Mouse (Mus musculus): Measurements from ENCODE around the gene Tenm4.
"Not testable (repeated sequence)": the region's sequence is repeated elsewhere in the genome, so short reads cannot be mapped to it uniquely, and the experiment has no call there.

Gene Tenm4

GRCm38 (mm10) chr7:96575202-96575650, 404.2 kb downstream of the Tenm4 start:
- DNase-seq (ENCODE audit: low spot score) = peak; percentile 89

DNA sequence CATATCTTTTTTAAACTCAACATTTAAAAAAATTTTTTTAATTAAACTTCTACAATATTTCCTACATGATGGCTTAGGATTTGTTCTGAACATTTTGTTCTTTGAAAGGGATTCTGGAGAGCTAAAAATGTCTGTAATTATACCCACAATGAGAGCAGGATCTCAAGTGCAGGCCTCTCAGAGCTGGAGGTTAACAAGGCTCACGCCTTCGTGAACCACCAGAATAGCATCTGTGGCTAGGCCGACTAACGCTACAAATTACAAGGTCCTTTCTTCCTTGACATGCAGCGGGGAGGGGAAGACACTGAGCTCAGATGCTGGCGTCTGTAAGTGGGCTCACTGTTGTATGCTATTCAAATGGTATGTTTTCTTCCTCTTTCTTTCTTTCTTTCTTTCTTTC, 411.7 kb downstream of the Tenm4 start:
- no peak for DNase-seq (ENCODE audit: low spot score)

GRCm38 (mm10) chr7:96587403-96587802, 416.4 kb downstream of the Tenm4 start:
- no peak for DNase-seq (ENCODE audit: low spot score)

DNA sequence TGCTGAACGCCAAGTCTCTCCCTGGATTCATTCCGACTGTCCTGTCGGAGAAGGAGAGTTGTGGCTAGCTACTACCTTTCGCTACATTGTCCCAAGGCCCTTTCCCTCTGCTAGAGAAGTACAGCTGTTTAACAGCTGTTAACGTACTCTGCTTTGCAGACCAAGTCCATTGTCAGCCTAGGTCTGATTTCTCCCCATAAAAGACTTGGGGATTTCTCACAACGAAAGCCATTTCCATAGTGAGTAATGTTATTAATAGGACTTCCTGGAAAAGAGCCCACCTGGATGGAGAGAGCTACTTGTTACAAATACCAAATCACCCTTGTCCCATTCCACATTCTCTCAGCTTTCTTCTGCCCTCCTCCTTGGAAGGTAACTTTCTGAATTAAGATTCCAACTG, 417.5 kb downstream of the Tenm4 start:
- DNase-seq (ENCODE audit: low spot score) = no peak

DNA sequence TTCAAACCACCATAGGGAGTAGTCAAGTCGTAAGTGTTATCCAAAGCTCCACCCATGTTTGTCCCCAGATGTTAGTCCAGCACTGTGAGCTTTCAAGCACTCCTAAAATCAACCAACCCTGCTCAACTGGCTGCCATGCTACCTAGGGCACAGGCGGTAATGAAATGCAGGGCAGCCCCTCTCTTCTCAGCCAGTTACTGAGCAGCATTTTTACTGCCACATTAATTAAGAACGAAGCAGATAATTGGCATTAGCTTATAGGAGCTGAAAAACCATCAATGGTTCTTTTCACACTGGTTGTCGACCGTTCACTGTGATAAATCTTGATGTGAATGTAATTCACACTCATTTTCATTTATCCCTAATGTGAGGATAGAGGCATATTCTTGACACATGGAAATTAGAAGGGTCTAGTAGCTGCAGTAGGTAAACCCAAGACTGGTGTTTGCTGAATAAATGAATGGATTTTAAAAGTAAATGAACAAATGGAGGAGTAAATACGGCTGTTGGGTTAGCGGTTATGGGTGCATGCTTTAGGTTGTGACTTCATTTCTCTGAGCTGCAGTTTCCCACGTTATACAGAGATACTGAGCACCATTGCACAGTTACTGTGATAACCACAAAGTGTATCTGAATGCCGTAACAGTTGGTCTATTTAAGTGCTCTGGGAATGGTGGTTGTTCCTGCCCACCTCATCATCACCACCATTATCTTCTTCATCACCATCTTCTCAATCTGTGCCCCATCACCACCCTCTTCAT, 424.7 kb downstream of the Tenm4 start:
- DNase-seq (ENCODE audit: low spot score) = no peak

- no peak for DNase-seq (ENCODE audit: low spot score)
Measured at GRCm38 (mm10) chr7:96596402-96597195, 425.6 kb downstream of the Tenm4 start.

DNA sequence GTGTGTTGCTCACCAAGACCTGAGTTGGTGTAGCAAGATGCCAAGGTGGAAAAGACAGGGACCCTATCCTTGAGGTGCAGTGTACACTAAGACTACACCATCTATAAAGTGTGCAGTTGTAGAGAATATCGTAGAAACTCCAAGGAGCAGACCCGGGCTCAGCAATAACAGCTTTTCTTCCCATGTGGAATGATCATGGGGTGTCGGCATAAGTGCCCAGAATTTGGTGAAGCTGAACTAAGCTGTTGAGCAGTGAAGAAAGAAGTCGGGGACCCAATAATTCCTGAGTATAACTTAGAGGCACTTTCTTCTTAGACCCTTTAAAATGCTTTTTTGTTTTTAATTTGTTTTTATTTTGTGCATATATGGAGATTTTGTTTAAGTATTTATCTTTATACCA, 426.8 kb downstream of the Tenm4 start:
- no peak for DNase-seq (ENCODE audit: low spot score)

- no peak for DNase-seq (ENCODE audit: low spot score)
Measured at GRCm38 (mm10) chr7:96599081-96599480, 428.0 kb downstream of the Tenm4 start.

GRCm38 (mm10) chr7:96600381-96600941, 429.4 kb downstream of the Tenm4 start:
- DNase-seq (ENCODE audit: low spot score) = no peak

DNA sequence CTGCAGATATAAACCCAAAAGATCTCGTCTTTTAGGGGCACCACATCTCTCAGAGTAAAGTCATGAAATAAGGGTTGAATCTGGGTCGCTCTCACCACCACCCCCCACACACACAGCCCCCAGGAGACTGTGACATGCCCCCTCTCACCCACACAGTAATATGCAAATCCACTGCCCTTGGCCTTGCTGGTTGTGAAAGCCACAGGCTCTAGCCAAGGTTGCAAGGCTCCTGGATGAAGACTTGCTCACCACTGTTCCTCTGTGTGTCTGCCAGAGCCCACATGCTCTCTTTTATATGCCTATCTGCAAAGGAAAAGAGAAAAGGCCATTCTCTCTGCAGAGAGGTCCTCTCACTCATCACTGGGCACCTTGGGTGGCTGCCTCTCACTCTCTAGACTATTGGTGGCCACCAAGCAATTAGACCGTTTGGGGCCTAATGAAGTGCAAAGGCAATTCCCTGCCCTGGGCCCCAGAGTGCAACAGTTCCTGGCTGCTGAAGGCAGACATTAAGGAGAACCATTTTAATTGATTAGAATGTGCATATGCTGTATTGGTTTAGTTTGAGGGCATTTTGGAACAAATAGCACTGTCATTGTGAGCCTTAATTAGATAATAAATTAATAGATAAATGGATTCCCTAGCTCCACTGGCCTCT, 433.2 kb downstream of the Tenm4 start:
- no peak for DNase-seq (ENCODE audit: low spot score)

DNA sequence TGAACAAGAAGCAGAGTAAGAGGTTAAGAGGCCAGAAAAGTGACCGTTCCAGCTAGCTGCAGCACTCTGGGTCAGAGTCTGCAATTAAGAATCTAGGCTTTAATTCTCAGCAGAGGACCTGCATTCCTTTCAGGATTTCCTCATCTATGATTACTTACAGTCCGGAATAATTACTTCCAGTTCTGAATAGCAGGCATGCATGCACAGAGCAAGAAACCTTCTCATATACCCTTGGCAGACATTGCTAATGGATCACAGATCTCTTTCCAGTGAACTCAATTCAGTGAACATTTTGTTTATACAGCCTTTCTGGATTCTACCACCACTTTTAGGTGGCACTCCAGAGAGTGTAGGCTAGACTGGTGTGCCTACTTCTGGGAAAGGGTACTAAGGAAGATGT, 434.3 kb downstream of the Tenm4 start:
- DNase-seq (ENCODE audit: low spot score) = no peak

DNA sequence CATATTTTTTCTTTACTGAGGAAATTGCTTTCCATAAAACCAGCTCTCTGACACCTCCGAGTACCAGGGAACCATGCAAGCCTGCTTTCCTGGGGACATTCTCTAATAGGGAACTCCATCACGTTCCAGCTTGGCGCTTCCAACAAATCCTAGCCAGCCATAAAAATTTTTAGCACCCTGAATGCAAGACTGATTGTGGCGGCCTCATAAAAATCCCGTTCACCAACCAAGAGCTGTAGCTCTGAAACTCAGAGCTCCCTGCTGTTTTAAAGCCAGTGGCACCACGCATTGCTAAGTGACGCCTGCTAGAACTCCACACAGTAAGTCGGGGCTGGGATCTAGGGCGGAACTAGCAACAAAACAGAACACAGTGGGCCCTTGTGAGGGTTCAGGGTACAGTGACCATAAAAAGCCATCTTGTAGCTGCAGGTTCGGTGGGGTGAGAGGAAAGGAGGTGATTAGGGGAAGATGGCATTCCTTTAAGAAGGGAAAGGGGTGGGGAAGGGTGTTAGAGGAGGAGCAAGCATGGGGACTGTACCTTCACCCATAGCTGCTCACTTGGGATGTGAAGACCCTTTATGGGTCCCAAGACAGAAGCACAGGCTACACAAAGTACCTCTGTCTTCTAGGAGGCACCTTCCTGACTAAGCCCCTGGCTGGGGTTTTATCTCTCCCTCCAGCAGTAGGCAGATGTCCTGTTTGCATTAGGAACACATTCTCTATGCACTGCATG, 439.0 kb downstream of the Tenm4 start:
- no peak for DNase-seq (ENCODE audit: low spot score)

GRCm38 (mm10) chr7:96617371-96617770, 446.3 kb downstream of the Tenm4 start:
- no peak for DNase-seq (ENCODE audit: low spot score)

DNA sequence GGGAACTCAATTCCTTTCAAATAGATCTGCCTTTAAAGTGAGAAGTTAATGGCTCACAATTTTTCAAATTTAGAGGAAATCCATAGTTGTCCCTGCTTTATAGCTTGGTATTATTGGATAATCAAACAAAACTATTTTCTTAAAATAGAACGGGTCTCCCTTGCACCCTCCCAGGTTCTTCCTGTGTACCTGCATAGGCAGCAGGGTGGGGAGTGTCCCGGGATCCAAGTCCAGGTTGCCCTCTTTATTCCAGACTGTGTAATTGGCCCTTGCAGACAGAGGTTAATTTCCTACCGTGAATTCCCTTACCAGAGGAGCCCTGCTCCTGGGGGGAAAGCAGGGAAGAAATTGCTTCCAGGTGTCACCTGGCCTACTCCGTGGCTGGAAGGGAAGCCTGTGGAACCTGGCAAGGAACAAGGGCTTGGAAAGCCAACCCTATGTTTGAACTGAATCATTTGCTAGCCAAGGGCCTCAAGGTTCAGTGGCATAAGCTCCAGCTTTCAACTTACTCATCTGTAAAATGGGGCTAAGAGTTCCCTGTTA, 449.0 kb downstream of the Tenm4 start:
- DNase-seq (ENCODE audit: low spot score) = no peak

DNA sequence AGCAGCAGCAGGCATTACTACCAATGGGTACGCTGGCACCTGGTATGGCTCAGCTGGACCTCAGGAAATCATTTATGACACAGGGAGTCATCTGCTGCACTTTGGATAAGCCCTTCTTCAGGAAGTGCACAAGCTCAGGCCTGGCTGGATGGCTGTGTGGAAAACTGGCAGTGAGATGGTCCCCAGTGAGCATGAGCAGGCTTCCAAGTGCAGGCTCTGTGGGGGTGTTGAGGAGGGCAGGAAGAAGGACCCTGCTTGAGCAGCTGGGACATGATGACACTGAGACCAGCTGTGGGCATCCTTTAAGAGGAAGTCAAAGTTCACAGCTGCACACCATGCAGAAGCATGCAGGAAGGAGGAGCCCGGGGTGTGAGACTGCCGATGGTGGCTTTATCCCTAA, 455.3 kb downstream of the Tenm4 start:
- DNase-seq (ENCODE audit: low spot score) = no peak

GRCm38 (mm10) chr7:96630551-96630950, 459.5 kb downstream of the Tenm4 start:
- not testable (repeated sequence) for DNase-seq (ENCODE audit: low spot score)

DNA sequence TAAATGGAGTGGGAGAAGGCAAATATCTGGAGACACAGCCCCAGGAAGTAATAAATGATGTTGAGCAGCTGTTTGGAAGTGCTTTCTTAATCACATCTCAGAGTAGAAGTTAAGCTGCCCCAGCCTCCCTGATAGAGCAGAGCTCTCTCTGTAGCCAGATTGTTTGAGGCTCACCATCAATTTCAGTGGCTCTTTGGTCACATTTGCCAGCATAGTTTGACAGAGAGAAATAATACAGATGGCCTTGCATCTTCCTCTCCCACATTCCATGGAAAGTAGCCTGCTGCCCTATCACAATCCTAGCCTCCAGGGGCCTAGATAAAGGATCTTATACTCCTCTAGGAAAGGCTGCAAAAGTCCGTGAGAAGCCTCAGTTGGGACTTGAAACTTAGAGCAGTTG, 462.0 kb downstream of the Tenm4 start:
- DNase-seq (ENCODE audit: low spot score) = no peak

DNA sequence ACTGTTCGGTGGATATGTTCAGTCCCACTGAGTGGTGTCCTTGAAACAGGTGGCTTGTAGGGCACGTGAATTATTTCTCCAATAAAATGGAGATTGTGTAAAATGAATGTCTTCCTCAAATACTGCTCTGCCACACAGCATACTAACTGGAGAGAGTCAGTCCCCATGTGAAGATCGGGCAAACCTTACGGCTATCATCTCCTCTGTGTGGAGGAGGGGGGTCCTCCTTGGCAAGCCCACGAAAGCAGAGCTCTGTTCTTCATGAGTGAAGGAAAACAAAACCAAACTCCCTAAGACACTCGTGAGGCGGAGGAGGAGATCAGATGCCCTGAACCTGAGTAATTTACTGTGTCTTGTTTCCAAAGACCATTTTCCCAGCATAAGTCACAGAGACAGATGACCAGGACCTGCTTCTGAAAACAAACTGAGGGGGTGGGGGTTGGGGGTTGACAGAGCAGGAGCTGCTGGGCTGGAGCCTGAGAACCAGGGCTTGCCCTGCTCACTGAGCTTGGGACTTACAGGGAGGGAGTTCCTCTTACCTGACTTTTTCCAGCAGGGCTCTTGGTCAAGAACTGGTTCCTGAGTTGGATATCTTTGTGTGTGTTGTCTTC, 464.9 kb downstream of the Tenm4 start:
- DNase-seq (ENCODE audit: low spot score) = no peak

DNA sequence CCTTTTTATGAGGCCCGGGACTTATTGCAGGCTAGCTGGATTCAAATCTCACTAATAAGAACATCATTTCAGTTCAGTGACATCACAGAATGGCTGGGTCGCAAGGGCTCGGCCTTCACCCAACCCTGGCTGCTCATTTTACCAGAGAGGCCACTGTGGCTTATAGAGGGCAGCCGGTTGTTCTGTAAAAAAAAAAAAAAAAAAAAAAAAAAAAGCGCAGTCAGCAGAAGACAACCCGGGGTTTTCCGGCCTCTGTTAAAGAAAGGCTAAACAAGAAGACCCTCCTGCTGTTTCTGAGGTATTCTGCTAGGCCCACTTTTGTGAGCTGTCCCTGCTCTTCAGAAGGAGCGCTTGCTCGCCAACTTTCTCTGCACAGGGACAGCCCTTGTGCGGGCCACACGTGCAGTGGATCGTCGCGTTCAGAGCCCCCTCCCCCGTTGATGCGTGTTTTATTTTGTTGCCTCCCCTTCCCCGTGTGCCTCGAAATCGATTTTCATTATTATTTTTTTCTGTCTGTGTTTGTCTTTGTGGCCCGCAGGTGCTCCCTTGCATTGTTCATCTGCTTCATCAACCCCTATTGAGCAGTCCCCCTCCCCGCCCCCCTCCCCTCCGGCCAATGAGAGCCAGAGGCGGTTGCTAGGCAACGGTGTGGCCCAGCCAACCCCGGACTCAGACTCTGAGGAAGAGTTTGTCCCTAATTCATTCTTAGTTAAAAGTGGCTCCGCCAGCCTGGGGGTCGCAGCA, 472.6 kb downstream of the Tenm4 start:
- DNase-seq (ENCODE audit: low spot score) = no peak

GRCm38 (mm10) chr7:96644205-96644531, 473.1 kb downstream of the Tenm4 start:
- DNase-seq (ENCODE audit: low spot score) = no peak

GRCm38 (mm10) chr7:96647657-96648056, 476.6 kb downstream of the Tenm4 start:
- no peak for DNase-seq (ENCODE audit: low spot score)

All from adipocyte (in vitro differentiated cells).